Mouse (Mus musculus): ENCODE measurements around the gene Tmed4. TPM values are rescaled to one million over a fixed set of nuclear protein-coding genes. Genes with fewer than 3 reads are reported as not detected.
"Not testable (repeated sequence)": the region's sequence is repeated elsewhere in the genome, so short reads cannot be mapped to it uniquely, and the experiment has no call there.

Tmed4 gene
- polyA plus RNA-seq, 1 experiment, result 45.7 TPM

DNA sequence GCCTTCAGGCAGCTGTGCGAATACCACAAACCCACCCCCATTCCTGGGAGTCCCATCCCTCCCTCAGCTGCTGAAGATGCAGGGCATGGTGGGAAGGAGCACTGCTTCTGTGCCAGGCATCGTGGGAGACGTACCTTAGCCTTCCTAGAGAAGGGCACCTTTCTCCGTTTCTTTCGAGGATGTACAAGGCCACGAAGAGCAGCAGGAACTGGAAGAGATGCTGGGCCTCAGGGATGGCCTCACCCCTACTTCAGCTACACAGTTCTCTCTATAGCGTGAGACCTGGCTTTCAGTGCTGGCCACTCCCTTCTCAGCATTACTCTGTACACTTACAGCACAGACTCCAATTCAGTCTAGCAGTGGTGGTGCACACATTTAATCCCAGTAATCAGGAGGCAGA, 15.3 kb downstream of the Tmed4 start:
- WGBS, result 91% methylated on average over 7 of the region's 7 CpGs
- no peak for TF ChIP-seq POLR2A (IDR thresholded peaks at IDR 0.05; ENCODE audit: low read depth, low read length)
- no peak for TF ChIP-seq CTCF (IDR thresholded peaks at IDR 0.05; ENCODE audit: extremely low read depth, insufficient read depth, insufficient read length, insufficient replicate concordance)
- Histone ChIP-seq H3K4me1 (ENCODE audit: control insufficient read depth, insufficient read depth, insufficient read length) (no peaks in the 10 kb centered on the region), H3K36me3 (ENCODE audit: control insufficient read depth, insufficient read depth, low read length) (peaks cover 38% of the 10 kb centered on the region), H3K27ac (ENCODE audit: insufficient read depth, low read length) (no peak overlapping the region), H3K27me3 (ENCODE audit: control insufficient read depth, insufficient read depth, low read length) (no peaks in the 10 kb centered on the region), H3K4me3 (ENCODE audit: extremely low read depth, insufficient read depth, insufficient read length) (no peak overlapping the region)
- DNase-seq (ENCODE audit: low read depth in 1 of 2, low spot score in 2 of 2), result no peak

DNA sequence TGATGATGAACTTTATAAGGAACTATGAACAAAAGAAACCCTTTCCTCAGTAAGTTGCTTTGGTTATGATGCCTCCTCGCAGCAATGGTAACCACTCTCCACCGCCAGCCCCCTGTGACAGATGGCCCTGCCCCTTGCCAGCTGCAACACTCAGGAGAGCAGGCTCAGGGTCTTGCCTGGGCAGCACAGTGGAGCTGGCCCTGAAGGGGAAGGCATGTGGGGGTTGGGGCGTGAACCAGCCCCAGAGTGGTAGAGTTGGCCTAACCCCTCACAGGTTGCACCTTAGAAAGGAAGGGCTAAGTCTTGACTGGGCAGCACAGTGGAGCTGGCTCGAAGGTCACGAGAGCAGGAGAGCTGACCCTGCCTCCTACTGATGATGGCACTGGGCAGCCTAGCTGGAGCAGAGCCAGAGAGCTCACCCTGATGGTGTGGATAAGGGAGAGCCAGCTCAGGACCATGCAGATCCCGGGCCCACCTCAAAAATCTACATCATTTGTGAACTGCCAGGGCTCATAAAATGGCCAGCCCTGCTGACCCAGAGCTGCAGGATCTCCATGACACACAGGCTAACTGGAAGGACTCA, 18.1 kb downstream of the Tmed4 start:
- H3K36me3 ChIP-seq (ENCODE audit: control insufficient read depth, insufficient read depth, low read length), result peaks cover 27% of the 10 kb centered on the region
- WGBS, result 85% methylated on average over 6 of the region's 6 CpGs
- no peak overlapping the region for H3K4me3 ChIP-seq (ENCODE audit: extremely low read depth, insufficient read depth, insufficient read length)
- no peak for DNase-seq (ENCODE audit: low read depth in 1 of 2, low spot score in 2 of 2)
- no peaks in the 10 kb centered on the region for H3K27me3 ChIP-seq (ENCODE audit: control insufficient read depth, insufficient read depth, low read length)
- H3K27ac ChIP-seq (ENCODE audit: insufficient read depth, low read length), result no peak overlapping the region
- no peak for TF ChIP-seq CTCF (IDR thresholded peaks at IDR 0.05; ENCODE audit: extremely low read depth, insufficient read depth, insufficient read length, insufficient replicate concordance)
- no peak for TF ChIP-seq POLR2A (IDR thresholded peaks at IDR 0.05; ENCODE audit: low read depth, low read length)
- H3K4me1 ChIP-seq (ENCODE audit: control insufficient read depth, insufficient read depth, insufficient read length), result no peaks in the 10 kb centered on the region

DNA sequence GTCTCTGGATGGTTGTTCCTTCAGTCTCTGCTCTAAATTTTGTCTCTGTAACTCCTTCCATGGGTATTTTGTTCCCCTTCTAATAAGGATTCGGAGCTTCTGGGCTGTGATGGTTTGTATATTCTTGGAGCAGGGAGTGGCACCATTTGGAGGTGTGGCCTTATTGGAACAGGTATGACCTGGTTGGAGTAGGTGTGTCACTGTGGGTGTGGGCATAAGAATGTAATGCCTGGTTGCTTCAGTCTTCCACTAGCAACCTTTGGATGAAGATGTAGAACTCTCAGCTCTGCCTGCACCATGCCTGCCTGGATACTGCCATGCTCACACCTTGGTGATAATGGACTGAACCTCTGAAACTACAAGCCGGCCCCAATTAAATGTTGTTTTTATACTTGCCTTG, 20.1 kb downstream of the Tmed4 start:
- H3K4me1 ChIP-seq (ENCODE audit: control insufficient read depth, insufficient read depth, insufficient read length); H3K4me3 ChIP-seq (ENCODE audit: extremely low read depth, insufficient read depth, insufficient read length); H3K27me3 ChIP-seq (ENCODE audit: control insufficient read depth, insufficient read depth, low read length); DNase-seq (ENCODE audit: low read depth in 1 of 2, low spot score in 2 of 2); H3K27ac ChIP-seq (ENCODE audit: insufficient read depth, low read length): not testable (repeated sequence)
- H3K36me3 ChIP-seq (ENCODE audit: control insufficient read depth, insufficient read depth, low read length), result peaks cover 12% of the 10 kb centered on the region
- 90% methylated on average over 2 of the region's 2 CpGs for WGBS

DNA sequence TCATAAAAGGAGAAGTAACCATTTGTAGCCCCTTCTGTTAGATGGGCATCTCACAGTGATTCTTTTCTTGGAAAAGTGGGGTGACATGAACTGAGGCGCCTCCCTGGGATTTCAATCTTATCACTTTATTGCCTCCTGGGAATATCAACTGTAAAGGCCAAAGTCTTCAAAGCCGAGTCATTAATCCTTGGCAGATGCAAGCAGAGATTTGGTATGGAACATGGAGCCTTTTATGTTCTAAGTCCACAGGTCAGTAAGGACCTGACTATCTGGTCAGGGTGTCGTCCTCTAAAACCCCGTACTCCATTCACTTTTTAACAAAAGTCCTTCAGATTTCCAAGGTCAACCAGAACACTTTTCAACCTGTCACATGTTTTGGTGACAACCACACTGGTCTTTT, 21.8 kb downstream of the Tmed4 start:
- H3K36me3 ChIP-seq (ENCODE audit: control insufficient read depth, insufficient read depth, low read length), result 0 out of 2 replicates have a peak, but pooled peaks cover under 1% of the 10 kb centered on the region
- WGBS, result 90% methylated on average over 4 of the region's 4 CpGs
- DNase-seq (ENCODE audit: low read depth in 1 of 2, low spot score in 2 of 2), result no peak
- H3K27ac ChIP-seq (ENCODE audit: insufficient read depth, low read length), result no peak overlapping the region
- no peak overlapping the region for H3K4me3 ChIP-seq (ENCODE audit: extremely low read depth, insufficient read depth, insufficient read length)
- no peaks in the 10 kb centered on the region for H3K4me1 ChIP-seq (ENCODE audit: control insufficient read depth, insufficient read depth, insufficient read length)
- H3K27me3 ChIP-seq (ENCODE audit: control insufficient read depth, insufficient read depth, low read length), result no peaks in the 10 kb centered on the region
- TF ChIP-seq CTCF (IDR thresholded peaks at IDR 0.05; ENCODE audit: extremely low read depth, insufficient read depth, insufficient read length, insufficient replicate concordance), result no peak
- TF ChIP-seq POLR2A (IDR thresholded peaks at IDR 0.05; ENCODE audit: low read depth, low read length), result no peak

DNA sequence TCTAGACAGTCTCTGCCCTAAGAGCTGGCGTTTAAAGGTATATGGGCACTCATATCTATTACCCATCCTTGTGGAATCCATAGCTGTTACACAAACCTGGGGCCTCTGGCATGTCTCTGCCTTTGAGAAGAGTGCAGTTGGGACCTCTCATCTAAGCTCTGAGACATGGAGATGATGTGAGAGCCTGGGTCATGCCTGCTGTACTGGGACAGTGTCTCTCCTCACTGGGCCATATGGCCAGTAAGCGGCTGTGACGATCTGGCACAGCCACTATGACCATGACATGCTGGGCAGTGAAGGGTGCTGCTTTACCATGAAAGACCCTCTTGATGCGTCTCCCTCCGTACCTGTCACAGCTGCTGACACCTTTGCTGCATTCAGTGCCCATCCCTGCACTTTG, 22.4 kb downstream of the Tmed4 start:
- no peak for TF ChIP-seq CTCF (IDR thresholded peaks at IDR 0.05; ENCODE audit: extremely low read depth, insufficient read depth, insufficient read length, insufficient replicate concordance)
- TF ChIP-seq POLR2A (IDR thresholded peaks at IDR 0.05; ENCODE audit: low read depth, low read length), result no peak
- Histone ChIP-seq H3K4me3 (ENCODE audit: extremely low read depth, insufficient read depth, insufficient read length) (no peak overlapping the region), H3K4me1 (ENCODE audit: control insufficient read depth, insufficient read depth, insufficient read length) (no peaks in the 10 kb centered on the region), H3K27me3 (ENCODE audit: control insufficient read depth, insufficient read depth, low read length) (no peaks in the 10 kb centered on the region), H3K36me3 (ENCODE audit: control insufficient read depth, insufficient read depth, low read length) (no peaks in the 10 kb centered on the region), H3K27ac (ENCODE audit: insufficient read depth, low read length) (no peak overlapping the region)
- no peak for DNase-seq (ENCODE audit: low read depth in 1 of 2, low spot score in 2 of 2)
- 83% methylated on average over 5 of the region's 5 CpGs for WGBS

DNA sequence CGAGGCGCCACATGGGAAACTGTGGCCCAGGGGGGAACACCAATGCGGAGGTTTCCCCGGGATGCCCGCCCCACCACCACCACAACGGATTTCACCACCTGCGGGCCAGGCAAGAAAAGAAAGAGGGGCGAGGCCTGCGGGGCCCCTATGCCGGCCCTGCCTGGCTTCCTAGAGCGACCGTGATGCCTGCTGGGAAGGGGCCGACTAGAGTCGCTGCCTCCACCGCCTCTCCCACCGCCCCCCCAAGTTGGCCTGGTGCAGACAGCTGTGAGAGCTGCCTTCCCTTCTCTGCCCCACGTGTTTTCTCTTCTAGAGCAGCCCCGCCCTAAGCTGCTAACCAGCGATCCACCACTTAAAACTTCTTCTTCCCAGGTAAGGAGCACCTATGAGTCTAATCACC, 30.0 kb downstream of the Tmed4 start:
- Histone ChIP-seq H3K27ac (ENCODE audit: insufficient read depth, low read length) (no peak overlapping the region), H3K27me3 (ENCODE audit: control insufficient read depth, insufficient read depth, low read length) (no peaks in the 10 kb centered on the region), H3K36me3 (ENCODE audit: control insufficient read depth, insufficient read depth, low read length) (no peaks in the 10 kb centered on the region), H3K4me3 (ENCODE audit: extremely low read depth, insufficient read depth, insufficient read length) (no peak overlapping the region), H3K4me1 (ENCODE audit: control insufficient read depth, insufficient read depth, insufficient read length) (no peaks in the 10 kb centered on the region)
- TF ChIP-seq CTCF (IDR thresholded peaks at IDR 0.05; ENCODE audit: extremely low read depth, insufficient read depth, insufficient read length, insufficient replicate concordance) (no peak), POLR2A (IDR thresholded peaks at IDR 0.05; ENCODE audit: low read depth, low read length) (no peak)
- WGBS, result 74% methylated on average over 19 of the region's 19 CpGs
- DNase-seq (ENCODE audit: low read depth in 1 of 2, low spot score in 2 of 2), result no peak

DNA sequence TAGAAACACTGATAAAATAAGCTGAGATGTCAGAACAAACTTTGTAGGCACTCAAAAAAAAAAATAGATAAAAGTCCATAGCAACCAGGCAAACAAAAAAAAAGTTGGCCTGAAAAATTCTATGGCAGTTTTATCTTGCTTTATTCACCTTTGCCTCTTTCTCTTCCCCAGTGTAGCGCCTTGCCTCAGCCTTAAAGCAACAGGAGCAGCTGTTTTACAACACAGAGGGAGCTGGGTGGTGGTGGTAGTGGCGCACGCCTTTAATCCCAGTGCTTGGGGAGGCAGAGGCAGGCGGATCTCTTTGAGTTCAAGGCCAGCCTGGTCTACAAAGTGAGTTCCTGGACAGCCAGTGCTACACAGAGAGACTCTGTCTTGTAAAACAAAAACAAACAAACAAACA, 41.6 kb downstream of the Tmed4 start:
- Histone ChIP-seq H3K4me1 (ENCODE audit: control insufficient read depth, insufficient read depth, insufficient read length) (no peaks in the 10 kb centered on the region), H3K27me3 (ENCODE audit: control insufficient read depth, insufficient read depth, low read length) (no peaks in the 10 kb centered on the region), H3K36me3 (ENCODE audit: control insufficient read depth, insufficient read depth, low read length) (no peaks in the 10 kb centered on the region), H3K4me3 (ENCODE audit: extremely low read depth, insufficient read depth, insufficient read length) (no peak overlapping the region), H3K27ac (ENCODE audit: insufficient read depth, low read length) (no peak overlapping the region)
- no peak for DNase-seq (ENCODE audit: low read depth in 1 of 2, low spot score in 2 of 2)
- WGBS, result 80% methylated on average over 4 of the region's 4 CpGs
- TF ChIP-seq CTCF (IDR thresholded peaks at IDR 0.05; ENCODE audit: extremely low read depth, insufficient read depth, insufficient read length, insufficient replicate concordance), result no peak
- no peak for TF ChIP-seq POLR2A (IDR thresholded peaks at IDR 0.05; ENCODE audit: low read depth, low read length)
